In genomic region chr4:154661256-154661655, GRCm38 (mm10) we compare ENCODE assay signal across 24 mouse cellular contexts. TPM values are rescaled to one million over a fixed set of nuclear protein-coding genes. Genes with fewer than 3 reads are reported as not detected.
"Had no signal": no experiment of that assay in that cellular context is flagged by ENCODE, and none has a peak within 500 bp of the region (broad histone marks: within the 10 kb centered on the region; RNA-seq: fewer than 3 reads in every experiment).

No protein-coding gene starts in this region.

- H3K4me3 ChIP-seq: kidney, embryonic 15.5 days; limb, embryonic 13.5 days; midbrain, embryonic 12.5 days; midbrain, embryonic 15.5 days; neural tube, embryonic 12.5 days; neural tube, embryonic 15.5 days had no signal

- H3K27me3 ChIP-seq: midbrain, embryonic 15.5 days had no signal

- H3K9ac ChIP-seq: kidney, embryonic 15.5 days; limb, embryonic 13.5 days; liver, embryonic 14.5 days; liver, postnatal 0 days; lung, embryonic 14.5 days; midbrain, embryonic 12.5 days; midbrain, embryonic 15.5 days; neural tube, embryonic 12.5 days; neural tube, embryonic 15.5 days had no signal

- H3K36me3 ChIP-seq: kidney, embryonic 15.5 days; limb, embryonic 13.5 days; midbrain, embryonic 12.5 days; midbrain, embryonic 15.5 days; neural tube, embryonic 12.5 days; neural tube, embryonic 15.5 days had no signal

- H3K9me3 ChIP-seq: kidney, embryonic 15.5 days; limb, embryonic 13.5 days; midbrain, embryonic 12.5 days; midbrain, embryonic 15.5 days; neural tube, embryonic 12.5 days; neural tube, embryonic 15.5 days had no signal

- H3K4me2 ChIP-seq: kidney, embryonic 15.5 days; limb, embryonic 13.5 days; lung, embryonic 14.5 days; midbrain, embryonic 12.5 days; midbrain, embryonic 15.5 days; neural tube, embryonic 12.5 days; neural tube, embryonic 15.5 days had no signal

- DNase-seq: kidney, adult 8-10 months; kidney, postnatal 10 days; kidney, postnatal 36 days; left cerebral cortex, postnatal 4 days; liver; liver, postnatal 0 days; lung, embryonic 14.5 days; right cerebral cortex, adult 18-20 months; right cerebral cortex, postnatal 14 days; right cerebral cortex, postnatal 4 days; thymus, adult 18-20 months; thymus, postnatal 36 days had no signal

- H3K27ac ChIP-seq: kidney, embryonic 15.5 days; limb, embryonic 13.5 days; liver, embryonic 14.5 days; macrophage; midbrain, embryonic 12.5 days; midbrain, embryonic 15.5 days; neural tube, embryonic 12.5 days; neural tube, embryonic 15.5 days; stomach, postnatal 0 days had no signal

- H3K4me1 ChIP-seq: kidney, embryonic 15.5 days; midbrain, embryonic 12.5 days; midbrain, embryonic 15.5 days; neural tube, embryonic 15.5 days had no signal

- ATAC-seq: liver, postnatal 0 days; lung, postnatal 0 days; midbrain, embryonic 15.5 days had no signal

RNA-seq across cellular contexts. Expression of gene Actrt2, which starts 6.4 kb away (rescaled TPM):
- polyA plus RNA-seq: kidney, embryonic 15.5 days; limb, embryonic 13.5 days; liver, embryonic 14.5 days; liver, postnatal 0 days; lung, embryonic 14.5 days; lung, postnatal 0 days; macrophage; midbrain, embryonic 12.5 days; midbrain, embryonic 15.5 days; neural tube, embryonic 12.5 days; neural tube, embryonic 15.5 days; stomach, embryonic 14.5 days; stomach, postnatal 0 days; urinary bladder, adult 2 months had no signal
